Mouse (Mus musculus): ENCODE data around the gene Slc7a11.

The Slc7a11 gene

GRCm38 (mm10) chr3:50132204-50132603, 311.2 kb downstream of the Slc7a11 start:
- WGBS, result 91% methylated on average over 5 of the region's 5 CpGs

DNA sequence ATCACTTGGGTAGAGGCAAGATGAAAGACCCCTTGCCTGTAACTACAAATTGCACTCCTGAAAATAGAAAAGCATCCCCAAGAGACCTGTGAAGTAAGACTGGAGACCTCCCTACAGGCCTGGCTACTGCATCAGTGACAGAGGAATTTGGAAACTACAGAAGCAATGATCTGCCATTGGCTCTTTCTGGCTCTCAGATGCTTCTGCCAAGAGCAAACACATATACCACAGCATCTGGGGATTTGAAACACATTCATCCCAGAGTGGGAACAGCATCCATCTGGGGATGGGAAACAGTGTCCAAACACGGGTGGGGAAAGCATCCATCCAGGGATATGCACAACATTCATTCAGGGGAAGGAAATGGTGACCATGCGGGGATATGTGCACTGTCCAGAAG, 313.1 kb downstream of the Slc7a11 start:
- WGBS, result 77% methylated on average over 2 of the region's 2 CpGs

DNA sequence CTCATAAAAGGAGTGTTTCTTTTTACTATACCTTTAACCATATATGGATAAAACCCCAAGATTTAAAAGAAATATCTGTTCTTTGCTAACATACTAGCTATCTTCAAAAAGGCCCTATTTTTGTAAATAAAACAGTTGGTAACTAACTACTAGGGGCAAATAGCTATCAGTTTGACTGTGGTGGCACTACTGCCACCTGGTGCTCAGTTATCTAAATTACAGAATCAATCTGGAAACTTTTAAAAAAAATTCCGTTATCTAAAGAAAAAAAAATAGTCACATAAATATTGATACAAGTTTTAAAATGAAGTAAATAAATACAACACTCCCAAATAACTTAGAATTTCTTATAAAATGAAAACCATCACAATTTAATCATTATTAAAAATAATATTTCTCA, 322.4 kb downstream of the Slc7a11 start:
- WGBS, result 48% methylated on average over 1 of the region's 1 CpGs

DNA sequence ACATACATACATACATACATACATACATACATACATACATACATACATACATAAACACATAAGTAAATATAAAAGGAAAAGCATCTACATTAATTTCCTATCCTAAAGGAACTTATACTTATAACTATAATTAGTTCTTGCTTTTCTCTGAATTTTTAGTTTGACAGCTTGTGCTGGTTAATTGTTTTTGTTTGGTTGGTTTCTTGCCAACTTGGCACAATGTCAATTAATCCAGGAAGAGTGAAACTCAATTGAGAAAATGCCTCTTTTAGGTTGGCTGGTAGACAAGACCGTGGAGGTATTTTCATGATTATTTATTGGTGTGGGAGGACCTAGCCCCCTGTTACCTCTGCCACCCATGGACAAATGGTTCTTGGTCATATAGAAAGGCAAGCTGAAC, 327.1 kb downstream of the Slc7a11 start:
- WGBS, result 45% methylated on average over 1 of the region's 1 CpGs

DNA sequence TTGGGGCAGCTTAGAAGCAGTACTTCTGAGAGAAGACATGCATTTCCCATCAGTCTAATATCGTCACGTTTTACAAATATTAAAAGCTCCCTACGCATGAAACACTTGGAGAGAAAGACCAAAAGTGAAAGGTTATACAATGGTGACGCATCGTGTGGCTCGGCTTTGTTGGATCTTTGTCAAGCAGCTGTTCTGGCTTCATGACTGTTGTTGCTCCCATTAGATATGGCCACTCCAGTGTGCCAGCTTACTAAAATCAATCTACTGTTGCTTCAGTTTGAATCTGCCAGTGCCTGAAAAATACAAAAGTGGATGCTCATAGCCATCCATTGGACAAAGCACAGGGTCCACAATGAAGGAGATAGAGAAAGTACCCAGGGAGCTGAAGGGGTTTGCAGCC, 337.9 kb downstream of the Slc7a11 start:
- whole genome bisulfite sequencing, result 94% methylated on average over 6 of the region's 6 CpGs

GRCm38 (mm10) chr3:50094404-50095092, 348.9 kb downstream of the Slc7a11 start:
- WGBS, result 88% methylated on average over 7 of the region's 7 CpGs

DNA sequence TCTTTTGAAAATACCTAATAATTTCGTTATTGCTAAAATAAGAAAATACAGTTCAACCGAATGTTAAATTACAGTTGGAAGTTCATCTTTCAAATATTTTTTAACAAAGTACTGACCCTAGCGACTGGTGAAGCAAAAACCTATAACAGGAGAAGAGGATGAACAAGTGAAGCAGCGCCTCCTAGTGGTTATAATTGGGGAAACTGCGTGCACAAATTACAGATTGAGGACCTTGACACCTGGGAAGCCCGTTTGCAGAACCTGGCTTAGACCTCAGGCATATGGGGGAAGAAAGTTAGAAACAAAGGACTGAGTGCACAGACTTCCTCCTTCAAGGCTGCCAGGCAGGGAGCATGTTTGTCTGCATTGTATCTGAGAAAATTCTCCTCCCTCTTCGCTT, 366.4 kb downstream of the Slc7a11 start:
- 27% methylated on average over 7 of the region's 7 CpGs for WGBS

GRCm38 (mm10) chr3:50063396-50063795, 380.0 kb downstream of the Slc7a11 start:
- 85% methylated on average over 4 of the region's 4 CpGs for WGBS

GRCm38 (mm10) chr3:50044666-50045065, 398.7 kb downstream of the Slc7a11 start:
- WGBS, result 46% methylated on average over 5 of the region's 5 CpGs

- WGBS, result 96% methylated on average over 2 of the region's 2 CpGs
Measured at GRCm38 (mm10) chr3:50041141-50041540, 402.3 kb downstream of the Slc7a11 start.

DNA sequence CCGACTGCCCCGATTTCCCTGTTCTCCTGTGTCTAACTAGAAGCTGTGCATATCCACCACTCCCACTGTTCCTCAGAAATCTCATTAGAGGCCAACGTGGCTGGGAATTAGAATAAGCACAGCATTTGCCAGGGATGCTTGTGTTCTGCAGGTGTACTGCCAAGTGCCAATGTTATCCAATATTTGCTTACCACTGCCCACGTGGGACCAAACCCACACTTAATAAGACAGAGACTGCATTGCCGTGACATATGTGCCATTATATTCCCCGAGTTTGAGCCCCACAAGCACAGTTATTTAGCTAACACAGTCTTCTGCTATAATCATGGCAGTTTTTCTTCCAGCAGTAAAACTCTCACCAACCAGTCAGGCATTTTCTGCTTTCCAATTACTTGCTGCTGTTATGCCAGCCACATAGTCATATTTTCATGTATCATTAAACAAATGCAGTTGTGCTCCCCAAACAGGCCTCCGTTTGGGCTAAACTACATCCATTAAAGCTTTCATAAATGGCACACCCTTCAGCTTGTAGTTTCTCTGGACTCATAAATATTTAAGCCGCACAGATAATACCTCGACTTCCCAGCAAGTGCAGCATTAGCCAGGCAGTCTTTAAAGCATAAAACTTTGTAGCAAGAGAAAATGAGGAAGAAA, 407.4 kb downstream of the Slc7a11 start:
- WGBS, result 65% methylated on average over 9 of the region's 9 CpGs

- whole genome bisulfite sequencing, result 61% methylated on average over 3 of the region's 3 CpGs
Measured at GRCm38 (mm10) chr3:50033325-50033724, 410.1 kb downstream of the Slc7a11 start.

GRCm38 (mm10) chr3:50026039-50026438, 417.4 kb downstream of the Slc7a11 start:
- WGBS, result 72% methylated on average over 5 of the region's 5 CpGs

GRCm38 (mm10) chr3:50014396-50014795, 429.0 kb downstream of the Slc7a11 start:
- 42% methylated on average over 4 of the region's 4 CpGs for WGBS

DNA sequence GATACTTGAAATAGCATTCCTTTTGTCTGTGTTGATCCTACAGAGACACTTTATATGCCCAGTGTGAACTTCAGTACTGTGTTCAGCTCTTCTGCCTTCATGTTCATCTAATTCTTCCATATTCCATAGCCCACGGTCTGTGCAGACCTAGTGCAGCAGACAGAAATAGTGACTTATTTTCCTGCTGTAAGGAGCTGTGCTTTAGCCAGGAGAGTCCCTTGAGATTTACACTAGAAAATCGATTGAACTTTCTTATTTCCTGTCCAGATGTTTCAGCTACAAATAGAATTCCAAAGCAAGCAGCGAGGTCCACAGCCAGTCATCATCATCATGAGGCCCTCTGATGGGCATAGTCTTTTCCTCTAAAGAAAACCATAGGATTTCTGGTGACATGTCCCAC, 431.4 kb downstream of the Slc7a11 start:
- WGBS, result 67% methylated on average over 3 of the region's 3 CpGs

DNA sequence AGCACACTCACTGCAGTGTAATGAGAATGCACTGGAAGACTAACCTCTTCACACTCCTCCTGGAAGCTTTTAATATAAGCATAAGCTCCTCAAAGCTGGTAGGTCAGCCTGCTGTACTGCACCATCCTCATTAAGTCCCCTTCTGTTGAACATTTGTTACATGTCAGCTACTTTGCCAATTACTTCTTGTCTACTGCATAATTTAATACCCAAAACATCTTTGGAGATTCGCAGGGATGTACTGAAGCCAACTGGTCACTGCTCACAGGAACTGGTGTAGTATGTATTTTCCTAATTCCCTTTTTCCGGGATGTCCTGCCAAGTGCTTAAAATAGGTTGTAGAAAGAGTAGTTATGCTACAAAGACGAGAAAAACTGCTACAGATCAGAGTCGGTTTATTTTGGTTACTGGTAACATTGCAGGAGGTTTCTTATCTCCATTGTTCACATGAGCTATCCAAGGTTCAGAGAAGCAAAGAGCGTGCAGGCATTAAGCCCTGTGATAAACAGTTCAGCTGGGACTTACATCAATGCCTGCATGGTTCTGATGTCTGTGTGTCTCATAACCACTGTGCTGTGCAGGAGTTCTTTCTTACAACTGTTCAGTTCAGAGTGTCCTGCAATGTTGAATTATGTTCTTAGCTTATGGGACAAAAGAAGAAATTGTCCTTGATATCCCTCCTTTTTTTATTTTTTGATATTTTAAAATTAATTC, 439.3 kb downstream of the Slc7a11 start:
- 23% methylated on average over 5 of the region's 5 CpGs for WGBS

GRCm38 (mm10) chr3:50001635-50002034, 441.8 kb downstream of the Slc7a11 start:
- WGBS, result 76% methylated on average over 1 of the region's 1 CpGs

DNA sequence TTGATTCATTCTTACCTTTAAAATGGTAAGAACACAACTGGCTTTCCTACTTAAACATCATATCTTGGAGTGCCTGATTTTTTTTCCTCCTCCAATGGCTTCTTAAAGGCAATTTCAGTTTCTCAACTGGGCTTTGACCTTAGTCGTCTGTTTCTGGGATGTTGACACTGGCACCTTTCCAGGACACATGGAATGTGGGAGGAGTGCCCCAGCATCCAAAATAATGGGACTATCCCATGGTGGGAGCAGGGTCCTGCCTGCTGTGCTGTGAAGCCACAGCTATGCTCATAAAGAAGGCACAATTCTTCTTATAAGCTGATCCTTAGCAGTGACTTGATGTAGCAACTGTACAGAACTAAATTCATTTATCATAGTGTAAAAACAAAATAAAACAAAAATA, 450.5 kb downstream of the Slc7a11 start:
- WGBS, result 22% methylated on average over 1 of the region's 1 CpGs

GRCm38 (mm10) chr3:49987236-49987635, 456.2 kb downstream of the Slc7a11 start:
- WGBS, result 68% methylated on average over 2 of the region's 2 CpGs

DNA sequence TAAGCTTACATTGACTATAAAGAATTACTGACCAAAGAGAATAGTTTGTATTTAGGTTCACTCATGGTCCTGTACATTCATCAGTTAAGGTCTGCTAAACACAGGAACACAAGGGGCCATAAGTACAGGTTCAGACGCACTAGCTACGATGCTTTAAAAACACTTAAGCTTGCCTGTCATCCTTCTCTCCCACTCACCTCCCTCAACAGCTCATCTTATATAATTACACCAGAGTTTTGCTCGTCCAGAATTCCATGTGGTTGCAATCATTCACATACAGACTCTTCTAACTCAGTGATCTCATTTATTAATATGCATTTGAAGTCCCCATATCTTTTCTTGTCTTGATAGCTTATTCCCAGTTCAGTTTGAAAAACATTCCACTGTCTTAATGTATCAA, 458.6 kb downstream of the Slc7a11 start:
- WGBS, result 58% methylated on average over 3 of the region's 3 CpGs

GRCm38 (mm10) chr3:49983429-49984268, 459.8 kb downstream of the Slc7a11 start:
- WGBS, result 75% methylated on average over 4 of the region's 4 CpGs

DNA sequence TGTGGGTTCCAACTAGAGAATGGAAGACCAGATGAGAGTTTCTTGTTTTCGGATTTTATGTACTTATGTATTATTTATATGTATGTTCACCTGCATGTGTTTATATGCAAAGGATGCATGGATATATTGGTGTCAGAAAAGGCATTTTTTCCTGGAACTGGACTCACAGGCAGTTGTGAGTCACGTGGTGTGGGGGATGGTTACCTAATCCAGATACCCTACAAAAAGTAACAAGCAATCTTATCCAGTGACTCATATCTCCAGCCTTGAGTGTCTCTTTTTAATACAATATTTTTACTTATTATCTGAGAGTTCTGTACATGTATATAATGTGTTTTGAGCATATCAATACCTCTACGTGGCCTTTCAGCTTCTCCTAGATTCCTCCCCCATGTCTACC, 469.4 kb downstream of the Slc7a11 start:
- 89% methylated on average over 3 of the region's 3 CpGs for WGBS
